Mouse (Mus musculus): ENCODE data around the gene Cbx2. TPM values are rescaled to one million over a fixed set of nuclear protein-coding genes. Genes with fewer than 3 reads are reported as not detected.

Gene Cbx2
- polyA plus RNA-seq, 1 experiment from 2014 or later: 30.5 TPM

DNA sequence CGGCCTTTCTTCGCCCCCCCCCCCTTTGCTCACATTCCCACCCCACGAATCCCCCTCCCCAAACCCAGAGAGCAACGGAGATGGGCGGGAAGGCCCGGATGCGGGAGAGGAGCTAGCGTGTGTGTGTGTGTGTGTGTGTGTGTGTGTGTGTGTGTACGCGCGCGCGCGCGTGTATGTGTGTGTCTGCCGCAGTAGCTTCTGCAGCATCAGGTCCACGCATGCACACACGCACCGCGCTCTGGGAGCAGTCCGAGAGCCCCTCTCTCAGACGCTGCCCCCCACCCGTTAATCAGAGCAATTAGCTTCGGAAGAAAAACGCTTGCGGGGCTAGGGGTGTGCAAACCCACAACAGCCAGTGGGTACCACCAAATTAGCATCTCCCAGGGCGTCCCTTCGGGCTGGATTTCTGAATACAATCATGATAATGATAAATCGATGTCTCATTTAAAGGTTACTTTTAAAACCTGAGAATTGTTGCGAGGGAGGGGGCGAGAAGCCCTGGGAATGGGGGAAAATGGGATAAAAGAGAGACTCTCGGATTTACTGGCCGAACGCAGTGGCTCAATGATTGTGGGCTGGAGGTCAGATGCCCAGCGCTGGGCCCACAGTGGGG, 31.1 kb downstream of the Cbx2 start:
- Histone ChIP-seq H3K27ac (ENCODE audit: low read length) (no peak overlapping the region), H3K36me3 (ENCODE audit: control insufficient read depth, insufficient read depth, low read length) (no peaks in the 10 kb centered on the region), H3K27me3 (ENCODE audit: control insufficient read depth, insufficient read depth, low read depth, low read length) (peaks cover 81% of the 10 kb centered on the region), H3K4me2 (ENCODE audit: low read depth, low read length) (peak overlapping the region; percentile 81), H3K4me1 (replicated peaks; ENCODE audit: control insufficient read depth, insufficient read depth, low read length) (peaks cover 51% of the 10 kb centered on the region), H3K4me3 (ENCODE audit: low read length) (peak overlapping the region; percentile 43), H3K9me3 (ENCODE audit: control insufficient read depth, low read length) (no peaks in the 10 kb centered on the region), H3K9ac (ENCODE audit: low read length) (peak overlapping the region; percentile 32)
- ATAC-seq (ENCODE audit: low read depth): no peak
- WGBS: under 1% methylated on average over 34 of the region's 35 CpGs

DNA sequence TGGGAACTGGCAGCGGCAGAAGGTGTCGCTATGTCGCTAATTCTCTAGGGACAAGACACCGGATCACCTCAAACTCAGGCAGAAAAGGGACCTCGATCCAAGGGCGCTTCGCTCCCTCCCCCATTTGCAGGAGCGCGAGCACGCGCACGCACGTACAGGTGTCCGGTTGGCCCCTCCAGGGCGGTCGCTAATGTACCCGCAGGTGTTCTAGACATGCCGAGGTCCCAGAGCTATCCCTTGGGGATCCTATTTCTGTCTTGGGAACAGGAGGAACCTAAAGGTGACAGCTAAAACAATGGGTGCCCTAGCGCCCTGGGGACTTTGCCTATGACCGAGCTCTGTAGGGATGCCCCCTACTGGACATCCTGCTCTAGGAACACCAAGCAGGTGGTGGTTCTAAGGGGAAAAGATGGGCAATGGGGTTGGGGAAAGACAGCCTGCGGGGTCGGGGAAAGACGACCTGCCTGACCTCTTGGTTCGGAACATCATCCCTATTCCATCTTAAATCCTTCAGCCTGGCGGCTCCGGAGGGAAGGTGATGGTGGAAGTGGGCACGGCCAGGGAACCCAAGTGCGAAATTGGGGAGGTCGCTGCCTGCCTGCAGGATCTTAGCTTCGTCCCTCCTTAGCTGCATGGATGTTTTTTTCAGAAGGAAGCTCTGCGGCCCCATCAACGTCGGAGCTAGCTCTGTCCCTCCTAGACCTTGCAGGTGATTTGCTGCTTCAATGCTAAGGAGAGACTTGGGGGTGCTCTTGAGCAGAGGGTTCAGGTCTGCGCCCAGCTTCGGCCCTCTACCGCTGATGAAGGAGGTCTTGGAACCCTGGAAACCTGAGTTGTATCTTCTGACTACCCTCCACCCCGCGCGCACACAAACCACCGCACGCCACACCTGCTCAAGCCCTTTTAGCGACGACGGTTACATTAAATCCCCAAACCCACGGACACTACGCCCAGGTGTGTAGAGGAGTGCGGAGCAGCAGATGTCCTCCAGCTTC, 31.9 kb downstream of the Cbx2 start:
- Histone ChIP-seq H3K4me3 (ENCODE audit: low read length) (peak overlapping the region; percentile 43), H3K36me3 (ENCODE audit: control insufficient read depth, insufficient read depth, low read length) (no peaks in the 10 kb centered on the region), H3K27ac (ENCODE audit: low read length) (no peak overlapping the region), H3K4me2 (ENCODE audit: low read depth, low read length) (peak overlapping the region; percentile 81), H3K27me3 (ENCODE audit: control insufficient read depth, insufficient read depth, low read depth, low read length) (peaks cover 81% of the 10 kb centered on the region), H3K9ac (ENCODE audit: low read length) (no peak overlapping the region; the same call in 1 of the 2 replicates), H3K9me3 (ENCODE audit: control insufficient read depth, low read length) (no peaks in the 10 kb centered on the region), H3K4me1 (replicated peaks; ENCODE audit: control insufficient read depth, insufficient read depth, low read length) (peaks cover 57% of the 10 kb centered on the region)
- WGBS: 3% methylated on average over 47 of the region's 47 CpGs
- ATAC-seq (ENCODE audit: low read depth): no peak

DNA sequence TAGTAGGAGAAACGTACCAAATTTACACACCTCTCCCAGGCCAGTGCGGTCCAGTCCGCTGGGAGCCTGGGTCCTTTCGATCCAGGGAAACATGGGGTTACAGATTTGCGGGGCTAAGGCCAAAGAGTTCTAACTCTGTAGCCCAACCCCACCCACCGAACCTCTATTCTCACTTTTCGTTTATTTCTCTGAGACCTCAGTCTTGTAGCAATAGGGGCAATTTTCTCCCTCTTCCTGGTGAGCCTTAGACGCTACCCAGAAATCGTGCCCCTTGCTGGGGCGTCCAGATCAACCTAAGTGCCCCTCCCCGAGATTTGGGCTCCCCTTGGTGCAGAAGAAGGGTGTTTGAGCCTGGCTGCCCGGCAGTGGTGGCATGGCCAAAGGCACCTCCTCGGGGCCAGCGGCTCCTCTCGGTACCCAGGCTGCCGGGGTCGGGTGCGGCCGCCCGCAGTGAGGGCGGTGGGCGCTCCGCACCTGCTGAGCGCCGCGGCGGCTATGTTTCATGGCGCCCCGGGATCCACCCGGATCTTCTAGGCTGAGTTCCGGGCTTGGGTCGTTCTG, 32.9 kb downstream of the Cbx2 start:
- no peaks in the 10 kb centered on the region for H3K36me3 ChIP-seq (ENCODE audit: control insufficient read depth, insufficient read depth, low read length)
- H3K27me3 ChIP-seq (ENCODE audit: control insufficient read depth, insufficient read depth, low read depth, low read length): peaks cover 81% of the 10 kb centered on the region
- H3K9ac ChIP-seq (ENCODE audit: low read length): peak overlapping the region; percentile 39; the same call in 1 of the 2 replicates
- peaks cover 57% of the 10 kb centered on the region for H3K4me1 ChIP-seq (replicated peaks; ENCODE audit: control insufficient read depth, insufficient read depth, low read length)
- H3K27ac ChIP-seq (ENCODE audit: low read length): no peak overlapping the region
- H3K4me3 ChIP-seq (ENCODE audit: low read length): peak overlapping the region; percentile 63
- peak overlapping the region; percentile 100 for H3K4me2 ChIP-seq (ENCODE audit: low read depth, low read length)
- no peak for ATAC-seq (ENCODE audit: low read depth)
- H3K9me3 ChIP-seq (ENCODE audit: control insufficient read depth, low read length): no peaks in the 10 kb centered on the region
- 2% methylated on average over 32 of the region's 32 CpGs for WGBS

DNA sequence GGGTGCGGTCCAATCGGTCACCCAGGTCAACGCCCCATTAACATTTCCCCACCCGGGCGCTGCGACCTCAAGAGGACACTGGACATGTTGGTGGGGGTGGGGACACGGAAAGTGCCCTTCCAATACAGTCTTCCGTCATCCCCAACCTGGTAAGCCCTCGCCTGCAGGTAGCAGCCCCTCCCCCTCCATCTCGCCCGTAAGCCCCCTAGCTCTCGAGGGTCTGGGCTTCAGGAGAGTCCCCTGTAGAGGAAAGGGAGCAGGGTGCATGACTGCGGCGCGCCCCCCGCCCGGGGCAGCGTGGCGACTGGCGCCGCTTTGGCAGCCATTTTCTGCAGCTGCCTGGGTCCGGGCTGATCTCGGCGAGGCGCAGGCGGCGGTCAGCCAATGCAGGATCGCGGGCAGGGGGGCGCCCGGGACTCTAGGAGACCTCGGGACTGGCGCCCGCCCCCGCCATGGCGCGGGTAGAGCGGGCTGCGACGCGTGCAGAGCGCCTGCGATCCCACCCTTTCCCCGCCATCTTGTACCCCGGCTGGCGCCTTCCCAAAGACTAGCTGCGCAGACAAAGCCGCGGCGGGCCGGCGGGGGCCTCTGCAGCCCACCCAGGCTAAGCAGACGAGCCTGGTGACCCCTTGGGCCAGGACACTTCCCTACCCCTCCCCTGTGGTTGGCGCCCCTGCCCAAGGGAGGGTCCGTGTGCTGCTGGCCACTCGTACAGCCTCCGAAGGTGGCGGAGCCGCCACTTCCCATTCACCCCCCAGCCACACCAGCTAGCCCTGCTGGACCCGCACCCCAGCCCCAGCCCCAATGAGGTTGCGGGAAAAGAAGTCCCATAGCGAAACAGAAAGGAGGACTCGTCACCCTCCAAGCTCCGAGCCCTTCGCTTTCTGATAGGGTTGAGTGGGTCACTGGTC, 33.8 kb downstream of the Cbx2 start:
- peak; percentile 10; the same call in 1 of the 2 replicates for ATAC-seq (ENCODE audit: low read depth)
- peaks cover 57% of the 10 kb centered on the region for H3K4me1 ChIP-seq (replicated peaks; ENCODE audit: control insufficient read depth, insufficient read depth, low read length)
- under 1% methylated on average over 61 of the region's 65 CpGs for WGBS

DNA sequence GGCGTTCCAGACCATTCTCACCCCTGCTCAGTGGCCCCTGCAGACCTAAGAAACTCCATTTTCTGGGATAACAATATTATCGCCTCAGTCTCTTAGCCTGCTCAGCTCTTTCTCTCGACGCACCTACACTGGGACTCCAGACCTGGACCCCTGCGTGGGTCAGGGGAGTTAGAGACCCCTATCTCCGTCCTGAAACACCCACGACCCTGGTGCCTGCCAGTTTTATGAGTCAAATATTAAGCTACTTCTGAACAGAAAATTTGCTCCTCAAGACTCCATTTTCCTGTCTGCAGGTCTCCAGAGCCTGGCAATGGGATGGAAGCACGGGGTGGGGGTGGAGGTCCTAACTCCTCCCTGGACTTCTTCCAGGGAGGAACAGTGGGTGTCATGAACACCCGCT, 34.5 kb downstream of the Cbx2 start:
- Histone ChIP-seq H3K9ac (ENCODE audit: low read length) (peak overlapping the region; percentile 96), H3K27me3 (ENCODE audit: control insufficient read depth, insufficient read depth, low read depth, low read length) (peaks cover 70% of the 10 kb centered on the region), H3K4me1 (replicated peaks; ENCODE audit: control insufficient read depth, insufficient read depth, low read length) (peaks cover 54% of the 10 kb centered on the region), H3K4me3 (ENCODE audit: low read length) (peak overlapping the region; percentile 63), H3K4me2 (ENCODE audit: low read depth, low read length) (peak overlapping the region; percentile 100), H3K27ac (ENCODE audit: low read length) (peak overlapping the region; percentile 32; the same call in 1 of the 2 replicates), H3K9me3 (ENCODE audit: control insufficient read depth, low read length) (no peaks in the 10 kb centered on the region), H3K36me3 (ENCODE audit: control insufficient read depth, insufficient read depth, low read length) (no peaks in the 10 kb centered on the region)
- ATAC-seq (ENCODE audit: low read depth): no peak
- WGBS: 3% methylated on average over 9 of the region's 9 CpGs

More for the DNA sequence above, 33.8 kb downstream of the Cbx2 start:
- Histone ChIP-seq H3K9ac (ENCODE audit: low read length) (peak overlapping the region; percentile 96), H3K4me2 (ENCODE audit: low read depth, low read length) (peak overlapping the region; percentile 100), H3K27ac (ENCODE audit: low read length) (peak overlapping the region; percentile 32), H3K27me3 (ENCODE audit: control insufficient read depth, insufficient read depth, low read depth, low read length) (peaks cover 78% of the 10 kb centered on the region), H3K36me3 (ENCODE audit: control insufficient read depth, insufficient read depth, low read length) (no peaks in the 10 kb centered on the region), H3K9me3 (ENCODE audit: control insufficient read depth, low read length) (no peaks in the 10 kb centered on the region), H3K4me3 (ENCODE audit: low read length) (peak overlapping the region; percentile 63)

DNA sequence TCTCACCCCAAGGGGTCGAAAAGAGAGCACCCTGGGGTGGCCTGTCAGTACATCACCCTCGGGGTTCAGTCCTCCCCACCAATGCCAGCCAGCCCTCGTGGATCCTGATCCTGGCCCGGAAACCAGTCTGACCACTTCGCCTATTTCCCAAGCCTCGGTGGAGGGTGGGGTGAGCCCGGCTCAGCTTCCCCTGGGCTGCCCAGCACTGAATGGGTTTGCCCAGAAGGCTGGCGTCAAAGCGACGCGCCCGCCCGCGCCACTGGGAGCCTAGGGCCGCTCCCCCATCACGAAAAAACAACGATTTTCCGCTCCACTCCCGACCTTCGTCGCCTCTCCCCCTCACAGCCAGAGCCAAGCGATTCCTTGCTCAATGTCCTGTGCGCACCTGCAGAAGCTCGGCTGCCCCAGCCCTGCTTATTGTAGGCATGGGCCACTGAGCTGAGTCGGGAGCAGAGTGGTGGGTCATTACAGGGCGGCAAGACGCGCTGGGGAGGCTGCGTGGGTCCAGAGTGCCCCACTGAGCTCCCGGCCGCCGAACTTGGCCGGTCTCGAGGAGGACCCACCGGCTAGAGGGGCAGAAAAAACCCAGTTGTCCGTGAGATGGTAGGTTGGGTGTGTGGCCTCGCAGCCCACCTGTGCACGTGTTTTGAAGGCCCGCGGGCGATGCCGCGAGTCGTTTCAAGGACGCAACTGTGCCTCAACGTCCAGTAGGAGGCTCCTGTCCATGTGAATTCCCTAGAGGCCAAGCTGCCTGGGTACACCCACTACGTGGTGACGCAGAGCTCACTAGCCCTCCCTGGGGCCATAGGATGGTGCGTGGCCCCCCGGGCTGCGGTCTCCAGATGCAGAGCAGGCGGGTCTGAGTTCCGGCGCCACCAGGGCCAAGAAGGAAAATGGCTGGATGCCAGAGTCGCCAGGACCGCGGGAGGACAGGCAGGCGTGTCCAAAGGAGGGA, 35.6 kb downstream of the Cbx2 start:
- Histone ChIP-seq H3K4me2 (ENCODE audit: low read depth, low read length) (peak overlapping the region; percentile 100), H3K4me3 (ENCODE audit: low read length) (peak overlapping the region; percentile 36), H3K36me3 (ENCODE audit: control insufficient read depth, insufficient read depth, low read length) (no peaks in the 10 kb centered on the region), H3K27me3 (ENCODE audit: control insufficient read depth, insufficient read depth, low read depth, low read length) (peaks cover 65% of the 10 kb centered on the region), H3K4me1 (replicated peaks; ENCODE audit: control insufficient read depth, insufficient read depth, low read length) (peaks cover 44% of the 10 kb centered on the region), H3K9me3 (ENCODE audit: control insufficient read depth, low read length) (no peaks in the 10 kb centered on the region), H3K9ac (ENCODE audit: low read length) (peak overlapping the region; percentile 61), H3K27ac (ENCODE audit: low read length) (peak overlapping the region; percentile 63)
- peak; percentile 54 for ATAC-seq (ENCODE audit: low read depth)
- 2% methylated on average over 57 of the region's 58 CpGs for WGBS

DNA sequence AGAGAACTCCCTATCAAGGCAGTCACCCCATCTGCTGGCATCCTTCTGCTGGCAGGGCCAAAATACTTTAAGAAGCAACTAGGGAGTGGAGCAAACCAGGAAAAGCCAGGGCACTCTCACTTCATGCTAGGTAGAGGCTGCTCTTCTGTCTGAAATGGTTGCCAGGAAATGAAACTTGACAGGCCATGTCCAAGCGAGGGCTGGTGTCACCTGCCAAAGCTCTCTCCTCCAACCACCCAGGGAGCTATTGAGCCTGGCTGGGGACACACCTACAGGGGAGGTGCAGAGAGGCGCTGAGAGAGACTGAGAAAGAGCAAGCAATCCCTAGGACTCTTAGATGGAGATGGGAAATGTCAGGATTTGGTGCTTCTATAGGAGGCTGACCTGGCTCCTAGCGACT, 36.5 kb downstream of the Cbx2 start:
- peaks cover 36% of the 10 kb centered on the region for H3K4me1 ChIP-seq (replicated peaks; ENCODE audit: control insufficient read depth, insufficient read depth, low read length)
- no peak for ATAC-seq (ENCODE audit: low read depth)
- no peaks in the 10 kb centered on the region for H3K9me3 ChIP-seq (ENCODE audit: control insufficient read depth, low read length)
- no peak overlapping the region for H3K4me3 ChIP-seq (ENCODE audit: low read length)
- 12% methylated on average over 3 of the region's 3 CpGs for WGBS
- H3K9ac ChIP-seq (ENCODE audit: low read length): no peak overlapping the region
- no peak overlapping the region for H3K27ac ChIP-seq (ENCODE audit: low read length)
- peak overlapping the region; percentile 100; the same call in 1 of the 2 replicates for H3K4me2 ChIP-seq (ENCODE audit: low read depth, low read length)
- peaks cover 60% of the 10 kb centered on the region for H3K27me3 ChIP-seq (ENCODE audit: control insufficient read depth, insufficient read depth, low read depth, low read length)
- H3K36me3 ChIP-seq (ENCODE audit: control insufficient read depth, insufficient read depth, low read length): no peaks in the 10 kb centered on the region

DNA sequence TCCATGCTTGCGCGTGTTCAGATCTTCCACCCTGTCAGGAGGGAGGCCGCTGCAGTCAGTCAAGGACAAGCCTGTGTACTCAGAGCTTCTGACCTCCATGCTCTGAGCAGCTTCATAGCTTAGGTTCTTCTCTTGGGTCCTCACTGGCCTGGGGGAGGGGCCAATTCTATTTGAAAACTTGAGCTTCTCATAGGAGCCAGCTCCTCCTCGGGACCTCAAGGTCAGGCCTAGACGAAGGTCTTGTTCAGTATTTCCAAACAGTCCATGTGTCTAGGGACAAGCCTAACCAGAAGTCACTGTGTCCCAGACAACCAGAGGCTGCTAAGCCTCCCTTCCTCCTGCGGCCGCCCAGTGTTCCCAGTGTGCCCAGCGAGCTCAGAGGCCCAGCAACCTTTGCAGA, 44.1 kb downstream of the Cbx2 start:
- Histone ChIP-seq H3K4me3 (ENCODE audit: low read length) (no peak overlapping the region), H3K9me3 (ENCODE audit: control insufficient read depth, low read length) (no peaks in the 10 kb centered on the region), H3K36me3 (ENCODE audit: control insufficient read depth, insufficient read depth, low read length) (no peaks in the 10 kb centered on the region), H3K4me2 (ENCODE audit: low read depth, low read length) (no peak overlapping the region), H3K27me3 (ENCODE audit: control insufficient read depth, insufficient read depth, low read depth, low read length) (no peaks in the 10 kb centered on the region; the same call in 1 of the 2 replicates), H3K27ac (ENCODE audit: low read length) (no peak overlapping the region), H3K4me1 (replicated peaks; ENCODE audit: control insufficient read depth, insufficient read depth, low read length) (no peaks in the 10 kb centered on the region), H3K9ac (ENCODE audit: low read length) (no peak overlapping the region)
- WGBS: 74% methylated on average over 8 of the region's 8 CpGs
- no peak for ATAC-seq (ENCODE audit: low read depth)
